In genomic region chr8:65070996-65071395, GRCm38 (mm10) we compare ENCODE assay signal across 39 mouse cellular contexts. TPM values are rescaled to one million over a fixed set of nuclear protein-coding genes. Genes with fewer than 3 reads are reported as not detected.
"Had no signal": no experiment of that assay in that cellular context is flagged by ENCODE, and none has a peak within 500 bp of the region (broad histone marks: within the 10 kb centered on the region; RNA-seq: fewer than 3 reads in every experiment).

No protein-coding gene starts in this region.

- H3K9me3 ChIP-seq: embryonic facial prominence, embryonic 10.5 days; embryonic facial prominence, embryonic 12.5 days; embryonic facial prominence, embryonic 15.5 days; forebrain, embryonic 10.5 days; forebrain, embryonic 12.5 days; forebrain, embryonic 13.5 days; forebrain, embryonic 15.5 days had no signal

- H3K27ac ChIP-seq: embryonic facial prominence, embryonic 10.5 days; embryonic facial prominence, embryonic 12.5 days; embryonic facial prominence, embryonic 13.5 days; embryonic facial prominence, embryonic 15.5 days; forebrain, embryonic 10.5 days; forebrain, embryonic 12.5 days; forebrain, embryonic 13.5 days; forebrain, embryonic 15.5 days; gastrocnemius, adult 2 months; heart, adult 2 months had no signal

- H3K4me2 ChIP-seq: embryonic facial prominence, embryonic 12.5 days; embryonic facial prominence, embryonic 13.5 days; embryonic facial prominence, embryonic 15.5 days; forebrain, embryonic 12.5 days; forebrain, embryonic 13.5 days; forebrain, embryonic 15.5 days had no signal

- H3K9ac ChIP-seq: embryonic facial prominence, embryonic 12.5 days; embryonic facial prominence, embryonic 13.5 days; embryonic facial prominence, embryonic 15.5 days; forebrain, embryonic 12.5 days; forebrain, embryonic 13.5 days; forebrain, embryonic 15.5 days; forebrain, postnatal 0 days had no signal

- H3K4me3 ChIP-seq: embryonic facial prominence, embryonic 10.5 days; embryonic facial prominence, embryonic 12.5 days; embryonic facial prominence, embryonic 13.5 days; embryonic facial prominence, embryonic 15.5 days; erythroblast, embryonic 14.5 days; forebrain, embryonic 10.5 days; forebrain, embryonic 12.5 days; forebrain, embryonic 13.5 days; forebrain, embryonic 15.5 days; gastrocnemius, adult 2 months; heart, adult 2 months had no signal

- ATAC-seq: forebrain, embryonic 13.5 days; forebrain, embryonic 14.5 days; forebrain, embryonic 15.5 days; forebrain, embryonic 16.5 days; forebrain, postnatal 0 days had no signal

- H3K36me3 ChIP-seq: embryonic facial prominence, embryonic 10.5 days; embryonic facial prominence, embryonic 12.5 days; embryonic facial prominence, embryonic 13.5 days; embryonic facial prominence, embryonic 15.5 days; forebrain, embryonic 10.5 days; forebrain, embryonic 12.5 days; forebrain, embryonic 15.5 days had no signal

- DNase-seq: cerebellum, adult 2 months; cerebellum, adult 8-10 months; cerebellum, adult 9-10 months; cerebellum, adult 9-11 months; cerebellum, postnatal 10 days; cerebellum, postnatal 14 days; cerebellum, postnatal 25 days; cerebellum, postnatal 36 days; embryo, embryonic 11 days; forebrain, postnatal 0 days; gastrocnemius, adult 2 months; gastrocnemius, postnatal 10 days; gastrocnemius, postnatal 14 days; gastrocnemius, postnatal 25 days; gastrocnemius, postnatal 36 days; heart, adult 18-20 months; heart, adult 2 months had no signal

- H3K27me3 ChIP-seq: embryonic facial prominence, embryonic 12.5 days; embryonic facial prominence, embryonic 13.5 days; embryonic facial prominence, embryonic 15.5 days; forebrain, embryonic 12.5 days; forebrain, embryonic 13.5 days; forebrain, embryonic 15.5 days had no signal

- H3K4me1 ChIP-seq: embryonic facial prominence, embryonic 10.5 days; embryonic facial prominence, embryonic 12.5 days; embryonic facial prominence, embryonic 13.5 days; embryonic facial prominence, embryonic 15.5 days had no signal

RNA-seq across cellular contexts. Expression of gene Gm10663, which starts 3.8 kb away (rescaled TPM):
- total RNA-seq: common myeloid progenitor, adult 5-6 weeks; forebrain, postnatal 0 days; gastrocnemius, adult 18-20 months; gastrocnemius, adult 2 months; gastrocnemius, adult 8-10 months; gastrocnemius, postnatal 10 days; gastrocnemius, postnatal 14 days; gastrocnemius, postnatal 25 days; gastrocnemius, postnatal 36 days; gastrocnemius, postnatal 4 days; granulocyte monocyte progenitor cell, adult 5-6 weeks; heart, adult 18-20 months; heart, adult 2 months had no signal
- polyA plus RNA-seq: cerebellum, adult 2 months; cortical plate, adult 2 months; embryonic facial prominence, embryonic 10.5 days; embryonic facial prominence, embryonic 11.5 days; embryonic facial prominence, embryonic 12.5 days; embryonic facial prominence, embryonic 13.5 days; embryonic facial prominence, embryonic 14.5 days; embryonic facial prominence, embryonic 15.5 days; erythroblast, embryonic 14.5 days; forebrain, embryonic 10.5 days; forebrain, embryonic 11.5 days; forebrain, embryonic 12.5 days; forebrain, embryonic 13.5 days; forebrain, embryonic 14.5 days; forebrain, embryonic 15.5 days; forebrain, embryonic 16.5 days; forebrain, postnatal 0 days; frontal cortex, adult 2 months; gonadal fat pad, adult 2 months; heart, adult 2 months had no signal

RNA-seq across cellular contexts. Expression of gene Apela, which starts 33.9 kb away (rescaled TPM):
- total RNA-seq: common myeloid progenitor, adult 5-6 weeks; gastrocnemius, adult 18-20 months; gastrocnemius, adult 2 months; gastrocnemius, adult 8-10 months; gastrocnemius, postnatal 10 days; gastrocnemius, postnatal 14 days; gastrocnemius, postnatal 25 days; gastrocnemius, postnatal 36 days; gastrocnemius, postnatal 4 days; granulocyte monocyte progenitor cell, adult 5-6 weeks; heart, adult 18-20 months; heart, adult 2 months had no signal
- polyA plus RNA-seq: cerebellum, adult 2 months; cortical plate, adult 2 months; erythroblast, embryonic 14.5 days; gonadal fat pad, adult 2 months had no signal

RNA-seq across cellular contexts. Expression of gene Trim60, which starts 52.6 kb away (rescaled TPM):
- total RNA-seq: common myeloid progenitor, adult 5-6 weeks; forebrain, postnatal 0 days; gastrocnemius, adult 18-20 months; gastrocnemius, adult 2 months; gastrocnemius, adult 8-10 months; gastrocnemius, postnatal 10 days; gastrocnemius, postnatal 14 days; gastrocnemius, postnatal 25 days; gastrocnemius, postnatal 36 days; gastrocnemius, postnatal 4 days; granulocyte monocyte progenitor cell, adult 5-6 weeks; heart, adult 18-20 months; heart, adult 2 months had no signal
- polyA plus RNA-seq: cerebellum, adult 2 months; cortical plate, adult 2 months; embryonic facial prominence, embryonic 10.5 days; embryonic facial prominence, embryonic 11.5 days; embryonic facial prominence, embryonic 12.5 days; embryonic facial prominence, embryonic 13.5 days; embryonic facial prominence, embryonic 14.5 days; embryonic facial prominence, embryonic 15.5 days; forebrain, embryonic 10.5 days; forebrain, embryonic 11.5 days; forebrain, embryonic 12.5 days; forebrain, embryonic 13.5 days; forebrain, embryonic 14.5 days; forebrain, embryonic 15.5 days; forebrain, embryonic 16.5 days; forebrain, postnatal 0 days; frontal cortex, adult 2 months; gonadal fat pad, adult 2 months; heart, adult 2 months had no signal

RNA-seq across cellular contexts. Expression of gene Trim61, which starts 52.7 kb away (rescaled TPM):
- total RNA-seq: common myeloid progenitor, adult 5-6 weeks; forebrain, postnatal 0 days; gastrocnemius, adult 18-20 months; gastrocnemius, adult 2 months; gastrocnemius, adult 8-10 months; gastrocnemius, postnatal 10 days; gastrocnemius, postnatal 14 days; gastrocnemius, postnatal 25 days; gastrocnemius, postnatal 36 days; gastrocnemius, postnatal 4 days; granulocyte monocyte progenitor cell, adult 5-6 weeks; heart, adult 18-20 months; heart, adult 2 months had no signal
- polyA plus RNA-seq: cerebellum, adult 2 months; cortical plate, adult 2 months; embryonic facial prominence, embryonic 10.5 days; embryonic facial prominence, embryonic 11.5 days; embryonic facial prominence, embryonic 14.5 days; erythroblast, embryonic 14.5 days; forebrain, embryonic 11.5 days; forebrain, embryonic 13.5 days; forebrain, embryonic 14.5 days; forebrain, embryonic 15.5 days; forebrain, embryonic 16.5 days; forebrain, postnatal 0 days; frontal cortex, adult 2 months; gonadal fat pad, adult 2 months; heart, adult 2 months had no signal

RNA-seq across cellular contexts. Expression of gene BC030870, which starts 58.4 kb away (rescaled TPM):
- total RNA-seq: common myeloid progenitor, adult 5-6 weeks; forebrain, postnatal 0 days; gastrocnemius, adult 18-20 months; gastrocnemius, adult 2 months; gastrocnemius, adult 8-10 months; gastrocnemius, postnatal 10 days; gastrocnemius, postnatal 14 days; gastrocnemius, postnatal 25 days; gastrocnemius, postnatal 36 days; gastrocnemius, postnatal 4 days; granulocyte monocyte progenitor cell, adult 5-6 weeks; heart, adult 2 months had no signal
- polyA plus RNA-seq: cerebellum, adult 2 months; cortical plate, adult 2 months; embryonic facial prominence, embryonic 10.5 days; embryonic facial prominence, embryonic 11.5 days; embryonic facial prominence, embryonic 13.5 days; erythroblast, embryonic 14.5 days; forebrain, embryonic 10.5 days; forebrain, embryonic 11.5 days; forebrain, embryonic 12.5 days; forebrain, embryonic 13.5 days; forebrain, embryonic 14.5 days; forebrain, embryonic 15.5 days; forebrain, embryonic 16.5 days; forebrain, postnatal 0 days; frontal cortex, adult 2 months; gonadal fat pad, adult 2 months; heart, adult 2 months had no signal
